Mouse (Mus musculus) testis, postnatal 10 days (tissue): ENCODE measurements at regions not wholly inside any gene's neighbourhood (a gene's known extent, or its start where the extent isn't known, plus 50 kb on each side); places are given as distances from the start of the nearest gene placed in this dataset.

Experiments
- DNase-seq: peaks from one replicate; pipeline ENCODE4 v3.0.0; 2021; ENCODE audit warnings: low spot score

DNA sequence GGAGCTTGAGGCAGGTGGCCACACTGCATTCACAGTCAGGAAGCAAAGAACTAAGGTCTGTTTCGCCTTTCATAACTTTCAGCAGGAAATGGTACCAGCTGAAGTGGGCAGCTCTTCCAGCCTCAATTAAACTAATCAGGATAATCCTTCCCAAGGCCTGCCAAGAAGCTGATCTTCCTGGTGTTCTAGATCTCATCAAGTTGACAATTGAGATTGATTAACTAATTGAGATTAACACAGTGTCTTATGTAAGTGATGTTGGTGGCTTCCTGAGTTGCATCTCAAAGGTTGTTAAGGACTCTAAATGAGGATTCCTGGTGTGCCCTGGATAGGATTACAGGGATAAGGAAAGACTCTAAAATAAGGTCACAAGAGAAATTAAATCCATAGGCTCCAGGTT lies 273.3 kb upstream of the Irx2 start:
- no peak for DNase-seq

DNA sequence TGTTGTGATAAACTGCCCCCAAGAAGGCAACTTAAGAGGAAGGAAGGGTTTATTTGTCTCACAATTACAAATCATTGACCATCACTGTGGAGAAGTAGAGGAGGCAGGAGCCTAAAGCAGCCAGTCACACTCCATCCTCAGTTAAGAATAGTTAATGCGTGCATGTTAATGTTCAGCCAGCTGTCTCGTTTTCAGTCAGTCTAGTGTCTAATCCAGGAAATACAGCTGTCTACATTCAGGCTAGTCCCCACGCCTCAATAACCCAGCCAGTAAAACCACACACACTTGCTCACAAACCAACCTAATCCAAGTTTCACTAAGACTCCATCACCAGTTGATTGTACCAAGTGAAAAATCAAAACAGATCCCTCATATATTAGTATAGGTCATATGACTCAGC lies 272.8 kb upstream of the Irx2 start:
- no peak for DNase-seq

DNA sequence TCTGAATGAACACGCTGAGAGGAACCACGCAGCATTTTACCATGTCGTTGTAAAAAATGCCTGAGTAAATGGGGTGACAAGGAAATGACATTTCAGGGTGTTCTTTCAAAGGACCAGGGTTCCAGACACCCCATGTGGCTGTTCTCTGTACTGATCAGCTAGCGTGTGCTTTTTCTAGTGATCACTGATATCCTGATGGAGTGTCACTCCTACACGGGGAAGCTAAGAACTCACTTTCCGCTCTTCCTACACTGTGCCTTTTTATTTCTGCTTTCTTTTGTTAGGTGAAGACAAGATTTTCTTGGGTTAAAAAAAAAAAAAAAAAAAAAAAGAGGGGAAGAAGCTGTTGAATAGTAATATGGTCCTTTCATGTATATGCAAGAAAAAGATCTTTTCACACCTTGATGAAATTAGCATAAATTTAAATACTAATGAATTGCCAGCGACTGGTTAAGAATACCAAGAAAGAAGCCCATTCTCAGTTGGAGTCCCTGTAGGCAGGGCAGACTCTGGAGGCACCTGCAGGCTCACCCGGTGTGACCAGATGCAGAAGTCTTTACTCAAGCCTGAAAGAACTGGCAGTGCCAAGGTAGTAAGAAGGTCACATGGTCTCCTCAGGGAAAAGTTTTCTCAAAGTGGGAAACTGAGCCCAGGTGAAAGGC lies 270.2 kb upstream of the Irx2 start:
- no peak for DNase-seq

DNA sequence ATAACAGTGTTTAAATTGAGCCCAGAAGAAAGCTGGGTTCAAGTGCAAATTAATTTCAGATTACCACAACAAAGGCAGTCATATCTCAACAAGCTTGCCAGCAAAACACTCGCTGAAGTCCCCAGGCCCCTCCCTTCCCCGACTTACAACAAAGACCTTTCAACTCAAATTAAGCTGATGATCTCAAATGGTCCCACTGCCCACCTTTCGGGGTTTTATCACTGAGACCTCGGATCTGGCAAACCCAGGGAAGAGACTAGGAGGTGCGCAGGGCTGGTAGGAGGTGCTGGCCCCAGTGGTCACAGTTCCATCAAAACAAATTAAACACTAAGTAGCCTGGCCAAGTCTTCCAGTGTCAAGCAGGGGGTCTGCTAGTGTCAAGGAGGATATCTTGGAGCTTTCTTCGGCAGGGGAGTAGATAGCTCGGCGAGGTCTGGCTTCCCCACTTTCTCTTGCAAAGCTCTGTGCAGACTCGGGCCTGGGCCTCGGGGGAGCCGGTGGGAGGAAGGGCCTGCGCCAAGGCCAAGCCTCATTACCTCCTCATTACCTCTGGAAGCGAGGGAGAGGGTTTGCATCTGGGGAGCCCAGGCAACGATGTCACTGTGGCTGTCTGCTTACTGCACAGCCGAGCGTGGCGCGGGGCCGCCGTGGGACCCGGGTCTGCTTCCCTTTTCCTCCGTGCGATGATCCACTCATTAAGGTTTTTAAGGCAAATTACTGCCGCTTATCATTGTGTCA lies 262.9 kb upstream of the Irx2 start:
- DNase-seq = no peak

DNA sequence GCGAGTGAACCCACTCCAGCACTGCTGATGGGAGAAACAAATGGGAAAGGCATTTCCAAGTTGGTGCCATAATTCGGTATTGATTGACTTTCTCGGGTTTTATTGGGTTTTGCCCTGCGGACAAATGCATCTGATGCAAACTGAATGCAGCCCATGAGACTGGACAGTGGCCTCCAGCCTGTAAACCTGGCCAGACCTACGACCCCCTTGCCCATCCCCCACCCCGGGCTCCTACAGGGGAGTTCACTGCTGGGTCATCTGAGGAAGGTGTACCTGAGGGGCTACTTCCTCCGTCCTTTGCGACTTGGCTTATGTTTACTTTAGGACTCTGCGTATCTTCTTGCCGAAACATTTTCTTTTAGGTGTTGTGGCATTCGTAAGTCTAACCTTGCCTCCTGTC lies 262.3 kb upstream of the Irx2 start:
- DNase-seq = peak; percentile 43

DNA sequence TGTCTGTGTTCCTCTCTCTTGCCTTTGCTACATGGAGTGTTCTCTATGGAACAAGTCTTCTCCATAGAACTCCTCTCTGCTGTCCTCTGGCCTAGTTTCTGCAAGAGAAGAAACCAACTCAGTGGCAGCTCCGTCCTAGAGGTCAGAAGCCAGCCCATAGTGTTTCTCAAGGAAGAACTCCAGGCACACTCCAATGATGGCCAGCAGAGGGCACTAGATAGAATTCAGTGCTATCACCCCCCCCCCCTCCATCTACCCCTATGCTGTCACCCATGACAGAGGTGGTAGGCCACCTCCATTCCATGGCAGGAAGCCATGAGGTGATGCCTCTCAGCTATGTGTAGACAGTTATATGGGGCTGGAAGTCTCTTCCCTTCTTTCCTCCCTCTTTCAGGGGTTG lies 258.5 kb upstream of the Irx2 start:
- DNase-seq = no peak

DNA sequence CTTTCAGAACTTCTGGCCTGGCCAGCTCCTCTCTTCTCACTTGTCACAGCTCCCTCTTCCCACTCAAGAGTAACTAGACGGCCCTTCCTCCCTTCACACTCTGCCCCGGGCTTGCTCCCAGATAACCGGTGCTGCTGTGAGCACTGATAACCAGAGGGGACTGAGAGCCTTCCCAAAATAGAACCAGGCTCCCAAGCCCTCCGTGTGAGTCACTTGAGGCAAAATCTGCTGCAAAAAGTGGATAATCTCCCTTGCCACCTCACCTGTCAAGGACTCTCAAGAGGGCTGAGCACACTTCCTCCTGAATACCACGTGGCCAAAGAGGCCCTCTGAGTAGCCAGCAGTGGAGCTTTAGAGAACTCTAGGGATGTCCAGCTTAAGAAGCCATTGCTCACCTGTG lies 257.6 kb upstream of the Irx2 start:
- no peak for DNase-seq

DNA sequence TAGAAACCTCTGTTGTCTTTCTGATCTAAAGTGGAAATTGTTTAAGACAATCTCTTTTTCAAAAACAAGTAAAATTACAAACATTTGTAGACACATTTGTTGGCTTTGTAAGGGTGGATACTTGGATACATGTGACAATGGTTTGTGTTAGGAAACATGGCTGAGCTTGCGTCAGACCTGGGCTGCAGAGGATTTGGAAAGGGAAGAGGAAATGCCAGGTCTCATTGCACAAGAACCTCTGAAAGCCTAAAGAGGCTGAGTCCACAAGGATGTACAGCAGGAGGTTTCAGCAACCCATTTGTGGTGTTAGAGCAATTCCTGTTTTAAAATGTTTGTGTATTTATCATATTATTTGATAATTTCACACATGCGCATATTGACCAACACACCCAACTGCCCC lies 235.3 kb upstream of the Irx2 start:
- DNase-seq = no peak

DNA sequence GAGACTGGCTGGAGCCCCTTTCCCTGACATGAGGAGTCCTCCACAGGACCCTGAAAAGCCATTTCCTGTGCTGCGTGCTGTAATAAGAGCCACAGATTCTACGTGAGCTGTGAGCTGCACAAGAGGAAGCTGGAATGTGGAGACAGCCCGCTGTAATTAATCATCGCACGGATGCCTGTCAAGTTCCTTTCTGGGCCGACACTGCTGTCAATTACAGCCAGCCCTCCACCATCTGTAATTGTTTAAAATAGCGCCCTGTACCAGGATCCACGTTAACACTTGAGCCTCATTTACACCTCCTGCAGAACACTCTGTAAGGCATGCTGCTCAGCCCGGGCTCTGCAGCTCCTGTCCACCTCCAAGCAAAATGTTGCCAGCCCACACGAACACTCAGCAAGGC lies 227.9 kb upstream of the Irx2 start:
- no peak for DNase-seq

DNA sequence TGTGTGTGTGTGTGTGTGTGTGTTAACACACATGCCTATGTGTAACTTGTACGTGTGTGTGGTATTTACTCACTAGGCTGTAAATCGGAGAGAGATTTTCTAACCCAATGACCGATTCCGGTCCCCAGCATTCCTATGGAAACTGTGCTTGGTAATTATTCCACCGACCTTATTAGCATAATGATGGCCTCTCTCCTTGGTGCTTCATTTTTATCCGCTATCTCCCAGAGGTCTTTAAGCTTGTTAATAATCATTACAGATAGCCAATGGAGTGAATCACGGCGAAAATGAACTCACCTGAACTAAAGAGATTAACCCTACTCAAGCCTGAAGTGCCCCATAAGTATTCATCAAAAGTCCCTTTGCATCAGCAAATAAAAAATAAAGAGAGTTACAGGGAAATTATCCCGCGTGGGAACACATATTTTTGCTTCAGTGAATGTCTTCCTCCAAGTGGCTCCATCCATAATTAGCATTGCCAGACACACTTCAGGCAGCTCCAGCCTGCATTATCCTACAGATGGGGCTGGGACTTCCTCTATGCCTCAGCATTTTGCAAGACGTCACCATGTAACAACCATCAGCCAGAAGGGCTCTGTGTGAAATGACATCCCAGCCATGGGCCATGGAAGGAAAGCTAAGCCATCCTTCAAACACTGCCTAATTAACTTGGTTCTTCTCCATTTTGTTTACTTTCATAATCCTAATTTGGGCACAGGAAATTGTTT lies 219.2 kb upstream of the Irx2 start:
- DNase-seq = no peak

DNA sequence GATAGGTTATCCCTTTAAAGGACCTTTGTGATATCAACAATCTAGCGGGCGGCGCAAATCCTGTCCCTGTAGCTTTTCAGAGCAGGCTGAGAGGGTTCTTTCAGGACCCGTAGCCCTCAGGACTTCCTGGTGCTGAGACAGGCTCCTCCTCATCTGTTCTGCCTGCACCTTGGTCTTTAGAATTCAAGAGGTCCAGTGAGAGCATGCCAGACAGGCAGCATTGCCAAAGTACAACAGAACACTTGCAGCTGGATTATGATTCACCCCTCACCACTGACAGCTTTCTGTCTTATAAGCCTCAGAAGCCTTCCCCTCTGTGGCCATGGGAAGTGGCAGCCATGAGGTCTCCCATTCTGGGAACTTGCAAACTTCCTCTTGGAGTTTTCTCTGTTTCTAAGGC lies 216.0 kb upstream of the Irx2 start:
- no peak for DNase-seq

DNA sequence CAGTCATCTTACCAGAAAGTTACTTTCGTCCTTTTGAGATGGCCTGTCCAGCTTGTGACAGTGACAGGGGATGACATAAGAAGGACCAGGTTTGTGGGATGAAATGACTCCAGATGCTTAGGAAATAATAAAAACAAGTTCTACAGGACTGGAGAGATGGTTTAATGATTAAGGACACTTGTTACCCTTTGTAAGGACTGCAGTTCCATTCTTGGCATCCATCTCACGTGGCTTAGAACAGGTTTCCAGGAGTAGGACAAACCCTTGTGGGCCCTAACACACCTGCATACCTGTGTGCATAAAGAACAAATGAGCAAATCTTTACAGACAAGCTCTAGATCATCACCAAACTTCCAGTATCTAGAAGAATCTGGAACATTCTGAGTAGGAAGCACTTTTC lies 211.6 kb upstream of the Irx2 start:
- DNase-seq = no peak

DNA sequence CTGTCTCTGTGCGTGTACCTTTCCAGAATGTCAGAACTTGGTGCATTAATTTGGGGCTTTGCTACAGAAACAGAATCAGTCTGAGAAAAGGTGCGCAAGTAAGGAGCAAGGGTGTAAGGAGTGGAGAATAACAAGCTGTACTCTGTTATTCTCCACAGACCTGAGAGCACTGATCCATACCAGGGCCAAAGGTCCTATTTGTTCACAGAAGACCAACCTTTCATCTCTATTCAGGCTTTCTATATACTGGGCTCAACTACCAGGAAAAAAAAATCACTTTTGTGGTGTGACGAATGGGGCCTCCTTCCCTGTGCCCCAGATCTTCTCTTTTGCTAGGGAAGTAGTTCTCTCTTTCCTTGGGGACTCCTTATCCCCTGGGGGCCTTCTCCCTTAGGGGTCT lies 210.8 kb upstream of the Irx2 start:
- no peak for DNase-seq

DNA sequence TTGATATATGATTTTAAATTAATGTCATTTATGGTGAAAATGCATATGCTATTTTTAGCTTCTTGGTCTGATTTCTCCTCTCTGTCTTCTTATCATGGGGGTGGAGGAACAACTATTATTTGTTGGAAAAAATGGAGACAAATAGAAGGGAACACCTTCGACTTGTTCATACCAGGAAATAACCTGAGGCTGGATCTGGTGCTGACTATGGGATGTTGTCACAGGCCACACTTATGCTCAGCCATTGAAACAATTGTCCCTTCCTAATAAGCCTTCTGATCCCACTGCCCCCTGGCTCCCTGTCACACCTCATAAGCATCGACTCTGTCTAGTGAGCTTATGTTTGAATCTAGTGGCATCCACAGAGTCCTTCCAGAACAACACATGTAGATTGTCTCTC lies 210.3 kb upstream of the Irx2 start:
- DNase-seq = no peak

DNA sequence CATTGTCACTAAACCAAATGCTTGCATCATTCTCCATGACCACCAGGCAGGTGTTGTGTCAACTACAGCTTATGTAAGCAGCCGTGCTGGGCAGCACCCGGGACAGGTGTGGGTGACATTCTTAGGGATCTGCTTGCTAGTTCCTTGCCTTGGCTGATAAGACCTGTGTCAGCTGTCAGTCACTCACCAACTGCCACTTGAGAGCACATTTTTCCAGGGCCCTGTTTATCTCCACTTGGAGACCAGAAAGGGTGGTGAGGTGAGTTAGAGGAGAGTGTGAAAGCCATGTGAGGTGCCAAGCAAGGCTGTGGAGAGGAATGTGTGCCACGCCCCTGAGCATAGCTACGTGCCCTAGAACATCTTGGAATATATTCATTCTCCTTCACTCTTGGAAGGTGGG lies 209.1 kb upstream of the Irx2 start:
- DNase-seq = no peak

DNA sequence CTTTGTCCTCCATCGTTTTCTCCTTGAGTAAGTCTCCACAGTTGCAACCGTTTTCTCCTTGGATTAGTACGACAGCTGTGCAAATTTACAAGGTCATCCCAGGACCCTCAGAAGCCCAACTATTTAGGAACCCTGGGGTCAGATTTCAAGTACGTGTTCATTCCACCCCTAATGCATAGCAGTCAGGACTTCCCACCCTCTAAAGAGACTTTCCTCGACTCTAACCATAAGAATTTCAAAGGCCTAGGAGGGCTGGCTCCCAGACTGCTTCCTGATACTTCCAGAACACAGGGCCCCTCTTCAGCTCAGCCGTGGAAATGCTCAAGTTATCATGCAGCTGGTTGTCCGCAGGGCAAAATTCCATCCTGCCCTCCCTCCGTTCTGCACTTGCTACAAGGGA lies 202.7 kb upstream of the Irx2 start:
- DNase-seq = no peak

DNA sequence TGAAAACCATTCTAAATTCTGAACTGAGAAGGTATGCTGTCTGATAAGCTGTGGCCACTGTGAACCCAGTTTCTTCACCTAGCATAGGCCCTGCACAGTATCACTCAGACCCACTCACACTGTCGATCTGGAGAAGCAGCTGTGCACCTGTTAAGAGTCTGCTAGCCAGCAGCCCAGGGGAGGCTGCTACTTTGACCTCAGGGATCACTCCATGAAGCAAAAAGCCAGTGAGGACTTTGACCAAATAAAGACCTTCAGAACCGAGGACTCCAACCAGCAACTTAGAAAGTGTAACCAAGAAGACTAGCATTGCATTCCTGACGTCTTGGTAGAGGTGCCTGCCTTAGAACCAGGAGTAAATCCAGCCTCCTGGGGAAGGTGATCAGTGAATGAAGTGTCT lies 183.3 kb upstream of the Irx2 start:
- DNase-seq = no peak

DNA sequence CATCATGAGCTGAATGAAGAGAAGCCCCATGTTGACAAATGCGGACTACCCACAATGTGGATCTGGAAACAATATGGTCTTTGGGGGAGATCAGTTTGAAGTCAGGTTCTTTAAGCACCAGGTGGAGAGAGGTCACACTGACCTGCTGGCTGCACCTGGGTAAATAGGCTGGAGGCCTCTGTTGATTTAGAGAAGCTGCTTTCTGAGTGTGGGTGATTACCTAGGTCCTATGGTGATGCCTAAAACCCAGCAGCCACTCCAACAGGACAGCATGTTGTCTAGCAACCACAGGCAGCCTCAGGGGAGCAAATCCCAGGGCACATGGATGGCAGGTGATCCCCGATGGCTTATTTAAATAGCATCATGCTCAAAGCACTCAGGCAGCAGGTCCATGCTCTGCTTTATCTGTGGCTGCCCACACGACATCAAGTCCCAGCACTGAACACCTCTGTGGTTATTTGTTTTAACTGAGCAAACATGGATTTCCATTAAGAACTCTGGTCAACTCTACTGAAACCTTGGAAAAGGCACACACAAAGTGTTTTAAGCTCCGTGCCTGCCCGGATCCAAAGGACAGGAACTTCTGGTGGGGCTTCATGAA lies 180.1 kb upstream of the Irx2 start:
- no peak for DNase-seq

DNA sequence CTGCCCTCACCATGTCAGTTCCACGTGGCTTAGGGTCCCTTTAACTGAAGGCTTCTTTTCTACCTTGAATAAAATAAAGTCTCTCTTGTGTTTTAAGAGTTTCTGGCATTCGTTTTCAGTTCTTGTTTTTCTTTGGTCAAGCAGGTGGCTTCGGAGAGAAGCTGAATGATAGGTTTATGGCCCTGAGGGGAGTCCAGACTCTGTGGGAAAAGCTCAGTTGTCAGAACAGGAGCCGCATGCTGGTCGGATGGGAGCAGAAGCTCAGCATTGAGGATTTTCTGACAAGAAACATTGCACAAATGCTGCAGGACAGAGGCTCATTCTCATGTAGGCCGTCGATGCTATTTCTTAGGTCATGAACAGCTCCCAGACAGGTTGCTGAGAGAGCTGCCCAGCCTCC lies 133.3 kb upstream of the Irx2 start:
- DNase-seq = no peak

DNA sequence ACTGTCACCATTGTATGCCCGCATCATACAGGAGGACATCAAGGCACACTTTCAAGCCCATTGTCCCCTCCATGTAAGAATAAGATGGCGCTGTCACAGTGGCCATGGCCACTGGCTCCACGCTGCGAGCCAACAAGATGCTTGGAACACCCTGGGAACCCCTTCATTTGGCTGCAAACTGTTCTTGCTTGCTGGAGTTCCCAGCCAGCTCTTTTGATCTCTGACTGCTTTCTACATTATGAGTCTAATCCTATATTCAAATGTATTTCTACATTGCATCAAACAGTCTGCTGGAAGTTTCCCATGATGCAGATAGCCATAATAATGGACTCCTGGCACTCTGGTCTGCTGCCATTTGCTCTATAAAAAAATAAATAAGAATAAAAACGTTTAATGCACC lies 131.6 kb upstream of the Irx2 start:
- DNase-seq = no peak

DNA sequence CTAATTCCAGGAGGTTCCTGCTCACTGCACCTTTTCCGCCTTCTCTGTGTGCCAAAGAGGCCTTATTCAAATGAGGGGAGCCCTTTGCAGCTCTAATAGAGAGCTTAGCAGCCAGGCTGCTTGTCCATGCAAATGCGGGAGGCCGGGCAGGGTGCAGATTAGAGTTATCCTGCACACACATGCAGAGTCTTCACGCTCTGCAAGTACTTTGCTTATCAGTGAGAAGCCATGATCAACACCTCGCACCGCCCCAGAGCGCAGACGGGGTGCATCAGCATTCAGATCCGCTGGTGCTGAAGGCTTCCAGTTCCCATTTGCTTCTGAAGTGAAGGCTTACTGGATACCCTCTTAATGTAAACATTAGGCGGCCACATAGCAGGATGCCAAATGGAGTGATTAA lies 131.1 kb upstream of the Irx2 start:
- no peak for DNase-seq

DNA sequence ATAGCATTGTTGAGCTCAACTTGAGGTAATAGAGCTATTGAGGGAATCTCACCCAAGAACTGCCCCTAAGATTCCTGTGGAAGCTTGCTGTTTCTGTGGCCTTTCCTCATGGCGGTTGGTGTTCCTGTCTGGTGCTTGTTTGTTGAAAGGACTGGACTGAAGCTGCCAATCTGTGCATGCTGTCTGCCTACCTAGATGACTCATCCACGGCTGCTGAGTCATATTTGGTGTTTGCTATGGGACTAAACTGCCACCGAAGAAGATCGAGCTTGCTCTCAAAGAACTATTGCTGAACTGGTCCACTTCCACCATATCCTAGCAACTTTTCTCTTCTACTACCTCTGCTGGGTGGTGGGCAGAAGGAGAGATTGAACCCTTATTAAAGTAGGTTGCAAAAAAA lies 122.7 kb upstream of the Irx2 start:
- DNase-seq = no peak

DNA sequence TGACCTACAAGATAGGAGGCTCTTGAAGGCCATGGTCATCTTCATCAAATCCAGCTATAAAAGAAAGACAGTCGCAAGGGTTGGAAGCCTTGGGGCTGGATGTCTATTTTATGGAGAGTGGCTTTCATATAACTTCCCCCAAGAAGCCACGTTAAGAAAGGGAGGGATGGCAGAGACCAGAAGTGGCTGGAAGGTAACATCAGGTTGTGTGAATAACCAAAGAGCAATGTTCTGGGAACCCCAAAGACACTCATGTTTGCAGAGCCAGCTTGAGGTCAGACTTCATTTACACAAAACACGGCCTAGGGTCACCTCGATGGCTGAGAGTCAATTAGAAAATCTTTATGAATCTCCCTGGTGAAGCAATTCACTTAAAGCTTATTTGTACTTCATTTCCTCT lies 90.0 kb upstream of the Irx2 start:
- DNase-seq = no peak
